ENCODE assay signal across 9 mouse cellular contexts in genomic region chr1:87650611-87651079, GRCm38 (mm10). TPM values are rescaled to one million over a fixed set of nuclear protein-coding genes. Genes with fewer than 3 reads are reported as not detected.
DNase-seq lines count a peak whose midpoint lies in the region; ATAC-seq lines count a peak whose summit lies in the region.
"Had no signal": no experiment of that assay in that cellular context is flagged by ENCODE, and none has a peak within 500 bp of the region (broad histone marks: within the 10 kb centered on the region; RNA-seq: fewer than 3 reads in every experiment).

No protein-coding gene starts in this region.

- H3K4me3 ChIP-seq in heart, embryonic 11.5 days (ENCODE audit: low read depth, low read length) = no peak overlapping the region
- H3K4me3 ChIP-seq in megakaryocyte, embryonic 14.5 days (replicated peaks) = peak overlapping the region; percentile 70
- H3K4me3 ChIP-seq: midbrain, embryonic 12.5 days had no signal

- no peaks in the 10 kb centered on the region for H3K36me3 ChIP-seq in heart, embryonic 11.5 days (ENCODE audit: control insufficient read depth, insufficient read depth, low read length)
- H3K36me3 ChIP-seq in megakaryocyte, embryonic 14.5 days (replicated peaks; ENCODE audit: low read length) = peaks cover 81% of the 10 kb centered on the region
- H3K36me3 ChIP-seq: midbrain, embryonic 12.5 days had no signal

- no peak overlapping the region for H3K9ac ChIP-seq in heart, embryonic 11.5 days (ENCODE audit: low read depth, low read length)
- H3K9ac ChIP-seq: midbrain, embryonic 12.5 days had no signal

- ATAC-seq in heart, embryonic 11.5 days (replicated peaks; ENCODE audit: insufficient number of reproducible peaks, low FRiP score, low TSS enrichment) = no peak

- H3K9me3 ChIP-seq in heart, embryonic 11.5 days (replicated peaks; ENCODE audit: control insufficient read depth, low read length) = no peaks in the 10 kb centered on the region
- H3K9me3 ChIP-seq in megakaryocyte, embryonic 14.5 days = no peaks in the 10 kb centered on the region
- H3K9me3 ChIP-seq: midbrain, embryonic 12.5 days had no signal

- H3K27me3 ChIP-seq in heart, embryonic 11.5 days (ENCODE audit: control insufficient read depth, insufficient read depth, low read length) = no peaks in the 10 kb centered on the region
- no peaks in the 10 kb centered on the region for H3K27me3 ChIP-seq in megakaryocyte, embryonic 14.5 days (replicated peaks)
- H3K27me3 ChIP-seq: midbrain, embryonic 12.5 days had no signal

- DNase-seq in heart, adult 11 months = peak; percentile 97
- peak; percentile 73 for DNase-seq in c-Kit-positive CD71-negative TER-119-negative erythroid progenitor cells, embryonic 14.5 days (ENCODE audit: low read depth)
- DNase-seq in kidney, postnatal 14 days = peak; percentile 72
- DNase-seq in c-Kit-positive CD71-positive TER-119-positive erythroid progenitor cells, embryonic 14.5 days (ENCODE audit: low spot score) = no peak
- no peak for DNase-seq in urinary bladder, adult 2 months (ENCODE audit: low spot score)
- DNase-seq in cerebellum, postnatal 36 days = no peak

- no peak overlapping the region for H3K4me2 ChIP-seq in heart, embryonic 11.5 days
- H3K4me2 ChIP-seq: midbrain, embryonic 12.5 days had no signal

- 69% methylated on average over 8 of the region's 8 CpGs for WGBS in heart, embryonic 11.5 days (ENCODE audit: insufficient replicate concordance)

- peaks cover 7% of the 10 kb centered on the region; the same call in 1 of the 2 replicates for H3K4me1 ChIP-seq in heart, embryonic 11.5 days (ENCODE audit: control insufficient read depth, insufficient read depth, low read length)
- peaks cover 95% of the 10 kb centered on the region for H3K4me1 ChIP-seq in megakaryocyte, embryonic 14.5 days
- H3K4me1 ChIP-seq: midbrain, embryonic 12.5 days had no signal

- no peak overlapping the region for H3K27ac ChIP-seq in heart, embryonic 11.5 days (ENCODE audit: low read depth, low read length)
- H3K27ac ChIP-seq: midbrain, embryonic 12.5 days had no signal

RNA-seq across cellular contexts. Expression of gene Inpp5d, which starts 30.5 kb away (rescaled TPM):
- polyA plus RNA-seq in heart, embryonic 11.5 days (2014; fragmentation: Nextera tagmentation; extraction: Ambion mirVana) = 4.3 and 5.9 TPM in 2 replicates
- polyA plus RNA-seq in megakaryocyte, embryonic 14.5 days (2012; ENCODE audit: insufficient read depth, low replicate concordance) = 107 and 189 TPM in 2 replicates
- polyA plus RNA-seq in urinary bladder, adult 2 months (2012; rRNA removed) = 8.5 and 12.4 TPM in 2 replicates

Comparison
In these comparisons a context has a peak if more than half of its experiments do, and no peak if none do; other contexts are left out.
1. DNase-seq: peak in heart, adult 11 months (single experiment), c-Kit-positive CD71-negative TER-119-negative erythroid progenitor cells, embryonic 14.5 days (single experiment) and kidney, postnatal 14 days (single experiment); none in c-Kit-positive CD71-positive TER-119-positive erythroid progenitor cells, embryonic 14.5 days (single experiment), urinary bladder, adult 2 months (single experiment) and cerebellum, postnatal 36 days (0 of 2).